Mouse (Mus musculus): ENCODE results near the gene Eif5a. TPM values are rescaled to one million over a fixed set of nuclear protein-coding genes. Genes with fewer than 3 reads are reported as not detected.

The Eif5a gene
- polyA plus RNA-seq, 1 experiment from 2014 or later = 1,371 TPM

- Histone ChIP-seq H3K4me3 (replicated peaks; ENCODE audit: low read depth, low read length) (peak overlapping the region; percentile 50), H3K27me3 (ENCODE audit: insufficient read depth, low read length) (no peaks in the 10 kb centered on the region), H3K36me3 (ENCODE audit: insufficient read depth, low read length) (0 out of 2 replicates have a peak, but pooled peaks cover 4% of the 10 kb centered on the region), H3K4me2 (ENCODE audit: low read length) (peak overlapping the region; percentile 54), H3K9ac (ENCODE audit: low read depth, low read length) (peak overlapping the region; percentile 62), H3K9me3 (replicated peaks; ENCODE audit: low read length) (no peaks in the 10 kb centered on the region), H3K4me1 (replicated peaks; ENCODE audit: insufficient read depth, low read length) (peaks cover 15% of the 10 kb centered on the region), H3K27ac (peak overlapping the region; percentile 73)
- ATAC-seq (replicated peaks; ENCODE audit: low FRiP score, low read depth) = peak; percentile 42
- DNase-seq (ENCODE audit: low spot score) = peak; percentile 74
- 4% methylated on average over 29 of the region's 29 CpGs for WGBS
- TF ChIP-seq CTCF (IDR thresholded peaks at IDR 0.05; ENCODE audit: low read depth) = no peak
Observed at GRCm38 (mm10) chr11:69947337-69948065, 25.7 kb upstream of the Eif5a start.

DNA sequence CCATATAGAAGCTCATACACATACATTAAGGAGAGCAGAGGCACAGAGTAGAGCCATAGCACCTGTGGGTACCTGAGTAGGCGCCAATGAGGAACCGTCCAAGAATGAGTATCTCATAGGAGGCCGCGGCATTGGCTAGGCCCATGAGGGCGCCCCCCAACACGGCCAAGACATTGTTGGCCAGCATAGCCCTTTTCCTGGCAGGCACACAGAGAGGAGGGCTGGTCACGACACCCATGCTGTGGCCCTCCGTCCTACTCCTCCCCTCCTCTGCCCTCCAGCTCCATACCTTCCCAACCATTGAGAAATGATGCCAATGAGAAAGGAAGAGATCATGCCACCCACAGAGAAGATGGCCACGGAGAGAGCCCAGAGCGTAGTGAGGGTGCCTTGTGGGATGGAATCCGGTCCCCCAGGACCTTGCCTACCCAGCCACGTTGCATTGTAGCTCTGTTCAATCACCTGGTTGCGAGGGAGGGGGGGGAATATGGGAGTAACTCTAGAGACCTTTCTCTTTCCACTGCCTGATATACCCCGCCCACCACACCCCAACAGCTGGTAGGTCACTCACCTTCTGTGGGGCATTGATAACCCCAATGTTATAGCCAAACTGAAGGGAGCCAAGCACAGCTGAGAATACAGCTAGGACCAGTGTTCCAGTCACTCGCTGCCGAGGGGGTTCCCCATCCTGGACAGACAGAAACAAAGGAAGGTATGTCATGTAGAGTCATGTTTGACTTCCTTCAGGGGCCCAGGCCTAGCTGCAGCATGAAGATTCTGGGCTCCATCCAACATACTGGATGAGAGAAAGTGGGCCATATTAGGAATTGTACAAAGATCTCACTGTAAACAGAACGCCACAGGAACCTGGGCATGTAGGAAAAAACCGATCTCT is 24.5 kb upstream of the Eif5a start:
- no peak for DNase-seq (ENCODE audit: low spot score)
- WGBS = 84% methylated on average over 18 of the region's 18 CpGs
- Histone ChIP-seq H3K4me1 (replicated peaks; ENCODE audit: insufficient read depth, low read length) (peaks cover 15% of the 10 kb centered on the region), H3K36me3 (ENCODE audit: insufficient read depth, low read length) (0 out of 2 replicates have a peak, but pooled peaks cover 4% of the 10 kb centered on the region), H3K9ac (ENCODE audit: low read depth, low read length) (0 out of 2 replicates have a peak overlapping the region, but pooled peaks have one; percentile 8), H3K27ac (no peak overlapping the region; the same call in 1 of the 2 replicates), H3K9me3 (replicated peaks; ENCODE audit: low read length) (no peaks in the 10 kb centered on the region), H3K4me2 (ENCODE audit: low read length) (peak overlapping the region; percentile 54), H3K4me3 (replicated peaks; ENCODE audit: low read depth, low read length) (no peak overlapping the region), H3K27me3 (ENCODE audit: insufficient read depth, low read length) (no peaks in the 10 kb centered on the region)
- no peak for ATAC-seq (replicated peaks; ENCODE audit: low FRiP score, low read depth)
- no peak for TF ChIP-seq CTCF (IDR thresholded peaks at IDR 0.05; ENCODE audit: low read depth)

- no peak overlapping the region for H3K9ac ChIP-seq (ENCODE audit: low read depth, low read length)
- TF ChIP-seq CTCF (IDR thresholded peaks at IDR 0.05; ENCODE audit: low read depth) = no peak
- no peak overlapping the region for H3K4me3 ChIP-seq (replicated peaks; ENCODE audit: low read depth, low read length)
- no peak overlapping the region for H3K4me2 ChIP-seq (ENCODE audit: low read length)
- H3K27me3 ChIP-seq (ENCODE audit: insufficient read depth, low read length) = no peaks in the 10 kb centered on the region
- no peak for DNase-seq (ENCODE audit: low spot score)
- no peak for ATAC-seq (replicated peaks; ENCODE audit: low FRiP score, low read depth)
- H3K36me3 ChIP-seq (ENCODE audit: insufficient read depth, low read length) = 0 out of 2 replicates have a peak, but pooled peaks cover 4% of the 10 kb centered on the region
- WGBS = 61% methylated on average over 13 of the region's 13 CpGs
- H3K9me3 ChIP-seq (replicated peaks; ENCODE audit: low read length) = no peaks in the 10 kb centered on the region
- H3K4me1 ChIP-seq (replicated peaks; ENCODE audit: insufficient read depth, low read length) = peaks cover 15% of the 10 kb centered on the region
- no peak overlapping the region for H3K27ac ChIP-seq
Observed at GRCm38 (mm10) chr11:69945216-69945615, 23.5 kb upstream of the Eif5a start.

DNA sequence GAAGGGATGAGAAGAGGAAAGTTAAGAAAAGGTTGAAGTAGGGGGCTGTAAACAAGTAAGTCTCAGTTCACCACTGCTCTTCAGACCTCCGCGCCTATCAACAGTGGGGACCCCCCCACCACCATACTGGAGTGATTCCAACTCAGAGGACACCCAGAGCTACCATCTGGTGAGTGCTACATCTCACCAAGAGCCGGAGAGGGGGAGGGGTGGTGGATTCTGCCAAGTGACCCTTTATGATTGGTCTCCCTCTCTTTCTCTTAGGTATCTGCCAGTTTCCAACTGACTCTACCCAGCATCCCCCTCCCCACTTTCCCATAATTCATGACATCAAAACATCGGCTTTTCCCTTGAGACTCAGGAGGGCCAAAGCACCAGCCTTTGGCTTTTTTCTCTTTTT is 19.2 kb upstream of the Eif5a start:
- H3K4me1 ChIP-seq (replicated peaks; ENCODE audit: insufficient read depth, low read length) = peaks cover 16% of the 10 kb centered on the region
- H3K27me3 ChIP-seq (ENCODE audit: insufficient read depth, low read length) = no peaks in the 10 kb centered on the region; the same call in 1 of the 2 replicates
- H3K4me3 ChIP-seq (replicated peaks; ENCODE audit: low read depth, low read length) = no peak overlapping the region
- 0 out of 2 replicates have a peak, but pooled peaks cover 4% of the 10 kb centered on the region for H3K36me3 ChIP-seq (ENCODE audit: insufficient read depth, low read length)
- no peaks in the 10 kb centered on the region for H3K9me3 ChIP-seq (replicated peaks; ENCODE audit: low read length)
- no peak overlapping the region for H3K4me2 ChIP-seq (ENCODE audit: low read length)
- no peak overlapping the region for H3K9ac ChIP-seq (ENCODE audit: low read depth, low read length)
- ATAC-seq (replicated peaks; ENCODE audit: low FRiP score, low read depth) = no peak
- 75% methylated on average over 4 of the region's 4 CpGs for WGBS
- no peak for TF ChIP-seq CTCF (IDR thresholded peaks at IDR 0.05; ENCODE audit: low read depth)
- no peak for DNase-seq (ENCODE audit: low spot score)
- H3K27ac ChIP-seq = no peak overlapping the region

GRCm38 (mm10) chr11:69939731-69940130 is 18.0 kb upstream of the Eif5a start:
- 91% methylated on average over 17 of the region's 17 CpGs for WGBS
- TF ChIP-seq CTCF (IDR thresholded peaks at IDR 0.05; ENCODE audit: low read depth) = no peak
- Histone ChIP-seq H3K27me3 (ENCODE audit: insufficient read depth, low read length) (no peaks in the 10 kb centered on the region; the same call in 1 of the 2 replicates), H3K9me3 (replicated peaks; ENCODE audit: low read length) (no peaks in the 10 kb centered on the region), H3K4me3 (replicated peaks; ENCODE audit: low read depth, low read length) (no peak overlapping the region), H3K4me2 (ENCODE audit: low read length) (no peak overlapping the region), H3K4me1 (replicated peaks; ENCODE audit: insufficient read depth, low read length) (peaks cover 24% of the 10 kb centered on the region), H3K9ac (ENCODE audit: low read depth, low read length) (no peak overlapping the region), H3K27ac (no peak overlapping the region), H3K36me3 (ENCODE audit: insufficient read depth, low read length) (no peaks in the 10 kb centered on the region)
- no peak for DNase-seq (ENCODE audit: low spot score)
- no peak for ATAC-seq (replicated peaks; ENCODE audit: low FRiP score, low read depth)

DNA sequence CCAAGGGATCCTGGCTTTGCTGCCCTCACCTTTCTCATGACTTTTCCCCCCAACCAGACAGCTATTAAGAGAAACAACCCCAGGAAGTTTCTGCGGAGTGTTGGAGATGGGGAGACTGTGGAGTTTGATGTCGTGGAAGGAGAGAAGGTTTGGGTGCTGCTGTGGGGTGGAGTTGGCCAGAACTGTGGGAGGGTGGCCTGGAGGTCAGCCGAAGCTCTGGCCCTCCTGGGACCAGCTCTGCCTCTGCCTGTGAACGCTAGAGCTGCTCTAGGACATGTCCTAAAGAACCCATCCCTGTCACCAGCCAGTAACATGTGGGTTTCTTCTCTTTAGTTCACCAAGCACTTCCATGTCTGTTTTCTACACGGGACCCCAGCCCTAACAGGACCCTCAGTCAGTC is 17.4 kb upstream of the Eif5a start:
- Histone ChIP-seq H3K9ac (ENCODE audit: low read depth, low read length) (no peak overlapping the region), H3K4me1 (replicated peaks; ENCODE audit: insufficient read depth, low read length) (peaks cover 24% of the 10 kb centered on the region), H3K4me3 (replicated peaks; ENCODE audit: low read depth, low read length) (no peak overlapping the region), H3K27me3 (ENCODE audit: insufficient read depth, low read length) (no peaks in the 10 kb centered on the region; the same call in 1 of the 2 replicates), H3K36me3 (ENCODE audit: insufficient read depth, low read length) (no peaks in the 10 kb centered on the region), H3K4me2 (ENCODE audit: low read length) (no peak overlapping the region), H3K9me3 (replicated peaks; ENCODE audit: low read length) (no peaks in the 10 kb centered on the region), H3K27ac (no peak overlapping the region)
- ATAC-seq (replicated peaks; ENCODE audit: low FRiP score, low read depth) (no peak), DNase-seq (ENCODE audit: low spot score) (no peak)
- no peak for TF ChIP-seq CTCF (IDR thresholded peaks at IDR 0.05; ENCODE audit: low read depth)
- 56% methylated on average over 5 of the region's 5 CpGs for WGBS
